Mouse (Mus musculus): Measurements from ENCODE around the gene Relch.
A peak's percentile ranks its signal among the peaks of the same experiment; 100 is the strongest.
"Not testable (repeated sequence)": the region's sequence is repeated elsewhere in the genome, so short reads cannot be mapped to it uniquely, and the experiment has no call there.

The Relch gene

DNA sequence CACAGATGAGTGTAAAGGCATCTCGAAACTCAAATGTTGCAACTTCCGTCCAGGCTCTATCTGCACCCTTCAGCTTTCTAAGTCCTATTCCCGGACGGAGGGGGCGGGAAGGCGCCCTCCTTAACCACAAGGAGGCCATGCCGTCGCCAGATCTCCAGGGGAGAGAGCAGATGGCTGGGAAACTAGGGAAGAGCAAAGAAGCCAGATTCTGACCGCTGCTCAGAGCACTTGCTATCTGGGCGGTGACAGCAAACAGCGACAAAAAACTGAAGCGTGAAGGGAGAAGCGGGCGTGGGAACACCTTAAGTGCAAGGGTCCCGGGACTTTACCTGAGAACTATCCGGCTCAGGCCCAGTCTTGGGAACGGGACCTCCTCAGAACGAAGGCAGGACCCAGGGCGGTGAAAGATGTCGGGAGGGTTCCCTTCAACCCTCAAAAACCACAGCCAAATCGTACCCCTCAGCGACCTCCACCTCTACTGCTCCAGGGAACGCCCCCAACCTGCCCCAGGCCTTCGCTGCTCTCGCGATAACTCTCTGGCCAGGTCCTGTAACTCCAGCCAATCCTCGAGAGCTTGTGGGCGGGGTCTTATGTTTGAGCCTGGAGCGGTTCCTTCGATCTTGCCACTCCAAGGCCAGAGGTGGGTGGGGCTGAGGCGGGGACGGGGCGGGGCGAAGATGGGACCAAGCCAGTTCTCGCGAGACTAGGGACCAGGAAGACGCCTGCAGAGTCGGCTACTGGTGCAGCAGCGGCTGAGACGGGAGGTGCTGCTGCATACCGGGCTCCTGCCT lies at the start of gene Relch, which contains the start of gene Pign:
Gene Relch (plus strand): TSS at position 691 of the 791 bp plus-strand sequence.
Gene Pign (minus strand): TSS at position 507 of the 791 bp plus-strand sequence.
- peak; percentile 99 for DNase-seq

- peak; percentile 2 to 7 for DNase-seq
Measured at GRCm38 (mm10) chr1:105630481-105630880, 33.2 kb upstream of the Relch start.

- DNase-seq: no peak
Measured at GRCm38 (mm10) chr1:105644093-105644492, 19.6 kb upstream of the Relch start.

GRCm38 (mm10) chr1:105650650-105651049 lies 13.0 kb upstream of the Relch start:
- no peak for DNase-seq

- DNase-seq: no peak
Measured at GRCm38 (mm10) chr1:105653981-105654380, 9.7 kb upstream of the Relch start.

DNA sequence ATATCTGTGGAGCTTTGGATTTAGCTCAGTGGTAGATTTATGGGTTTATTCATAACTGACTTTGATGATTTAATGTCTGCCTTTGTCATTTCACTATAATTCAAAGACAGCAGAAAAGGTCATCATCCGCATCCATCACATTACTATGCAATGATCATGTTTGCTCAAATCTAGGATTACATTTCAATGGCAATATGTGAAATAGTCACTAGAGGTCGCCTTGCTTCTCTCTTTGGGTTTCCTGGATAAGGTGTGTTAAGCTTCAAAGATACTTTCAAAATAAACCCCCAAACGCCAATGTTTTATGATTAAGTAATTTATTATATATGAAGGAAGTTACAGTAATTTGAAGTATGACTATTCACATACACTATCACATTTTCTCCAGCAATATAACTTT lies 3.6 kb upstream of the Relch start:
- peak; percentile 9 to 43 for DNase-seq

- no peak for DNase-seq
Measured at GRCm38 (mm10) chr1:105662820-105663170, 866 bp upstream of the Relch start.

DNA sequence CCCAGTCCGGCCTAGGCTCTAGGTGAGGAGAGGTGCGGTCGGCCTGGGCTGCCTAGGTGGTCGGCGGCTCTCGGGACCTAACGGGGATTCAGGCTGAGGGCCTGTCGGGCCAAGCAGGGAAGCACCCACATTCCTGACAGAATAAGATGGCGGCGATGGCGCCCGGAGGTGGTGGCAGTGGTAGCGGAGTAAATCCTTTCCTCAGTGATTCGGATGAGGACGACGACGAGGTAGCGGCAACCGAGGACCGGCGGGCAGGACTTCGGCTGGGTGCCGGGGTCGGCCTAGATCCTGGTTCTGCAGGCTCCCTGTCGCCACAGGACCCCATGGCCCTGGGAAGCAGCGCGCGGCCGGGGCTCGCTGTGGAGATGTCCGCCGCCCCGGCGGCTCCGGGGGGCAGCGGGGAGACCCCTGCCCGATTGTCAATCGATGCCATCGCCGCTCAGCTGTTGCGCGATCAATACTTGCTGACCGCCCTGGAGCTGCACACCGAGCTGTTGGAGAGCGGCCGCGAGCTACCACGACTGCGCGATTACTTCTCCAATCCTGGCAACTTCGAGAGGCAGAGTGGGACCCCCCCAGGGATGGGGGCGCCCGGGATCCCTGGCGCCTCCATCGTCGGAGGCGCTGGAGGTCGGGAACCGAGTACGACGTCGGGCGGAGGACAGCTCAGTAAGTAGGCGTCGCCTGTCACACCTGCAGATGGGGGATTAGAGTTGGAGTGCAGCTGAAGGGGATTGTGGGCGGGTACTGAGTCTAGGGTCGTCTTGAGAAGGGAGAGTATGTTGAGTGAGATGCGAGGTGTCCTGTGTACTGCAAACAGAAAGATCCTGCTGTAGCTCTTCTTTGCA lies 526 bp downstream of the Relch start:
- DNase-seq: peak in 1 of 2 experiments; percentile 6

GRCm38 (mm10) chr1:105669700-105670099 lies 6.0 kb downstream of the Relch start:
- DNase-seq: peak in 1 of 2 experiments; percentile 4

- peak; percentile 3 to 14 for DNase-seq
Measured at GRCm38 (mm10) chr1:105674763-105675162, 11.1 kb downstream of the Relch start.

- peak; percentile 9 to 34 for DNase-seq
Measured at GRCm38 (mm10) chr1:105680587-105680986, 16.9 kb downstream of the Relch start.

GRCm38 (mm10) chr1:105685501-105685900 lies 21.8 kb downstream of the Relch start:
- no peak for DNase-seq

DNA sequence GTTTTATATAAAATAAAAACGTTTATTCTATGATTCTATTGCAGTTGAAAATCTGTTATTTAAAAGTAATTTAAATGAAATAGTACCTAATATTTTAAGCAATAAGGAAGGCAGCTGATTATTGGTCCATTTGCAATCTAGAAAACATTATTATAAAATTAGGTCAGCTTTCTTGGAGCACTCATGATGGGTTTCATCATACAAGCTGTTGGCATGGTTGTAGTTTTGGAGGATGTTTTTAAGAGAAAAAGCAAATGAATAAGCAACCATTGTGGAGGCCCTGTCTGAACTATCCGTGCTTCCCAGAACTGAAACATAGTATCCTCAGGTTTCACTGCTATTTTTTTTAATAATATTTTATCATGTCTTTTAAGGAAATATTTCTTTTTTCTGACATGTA lies 31.9 kb downstream of the Relch start:
- DNase-seq: no peak

DNA sequence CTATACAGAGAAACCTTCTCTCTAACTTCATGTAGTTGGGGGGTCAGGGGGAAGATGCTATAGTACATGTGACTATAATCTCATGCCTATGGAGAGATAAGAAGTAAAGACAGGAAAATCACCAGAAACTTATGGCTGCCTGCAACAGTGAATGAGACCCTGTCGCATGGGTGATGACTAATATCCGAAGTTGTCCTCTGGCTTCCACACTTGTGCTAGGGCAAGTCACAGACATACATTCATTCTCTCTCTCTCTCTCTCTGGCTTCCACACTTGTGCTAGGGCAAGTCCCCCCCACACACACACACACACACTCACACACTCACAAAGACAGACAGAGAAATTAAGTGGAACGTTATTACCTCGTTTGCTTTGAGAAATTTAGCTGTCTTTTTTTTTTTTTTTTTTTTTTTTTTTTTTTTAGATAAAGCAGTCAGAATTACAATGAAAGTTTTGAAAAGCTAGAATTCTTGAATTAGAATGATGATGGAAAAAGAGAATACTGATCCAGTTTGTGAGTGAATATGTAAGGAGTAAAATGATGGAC lies 37.4 kb downstream of the Relch start:
- DNase-seq: no peak

- DNase-seq: no peak
Measured at GRCm38 (mm10) chr1:105709415-105709814, 45.8 kb downstream of the Relch start.

- DNase-seq: peak in 1 of 2 experiments; percentile 22
Measured at GRCm38 (mm10) chr1:105711227-105711626, 47.6 kb downstream of the Relch start.

DNA sequence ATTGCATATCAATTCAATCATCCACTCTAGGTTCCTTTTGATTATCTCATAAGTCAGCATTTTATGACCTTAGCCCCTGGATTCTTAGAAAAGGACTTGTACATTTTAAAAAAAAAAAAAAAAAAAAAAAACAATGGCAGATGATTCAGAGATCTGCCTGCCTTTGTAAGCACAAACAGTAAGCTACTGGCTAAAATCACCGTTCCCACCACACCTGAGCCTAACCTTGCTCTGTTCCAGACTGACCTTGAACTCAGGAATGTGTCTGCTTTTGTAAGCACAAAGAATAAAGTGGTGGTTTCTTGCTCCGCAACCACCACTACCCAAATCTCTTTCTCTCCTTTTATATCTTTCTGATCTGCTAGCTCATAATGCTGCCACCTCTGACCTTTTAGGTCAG lies 49.2 kb downstream of the Relch start:
- no peak for DNase-seq

DNA sequence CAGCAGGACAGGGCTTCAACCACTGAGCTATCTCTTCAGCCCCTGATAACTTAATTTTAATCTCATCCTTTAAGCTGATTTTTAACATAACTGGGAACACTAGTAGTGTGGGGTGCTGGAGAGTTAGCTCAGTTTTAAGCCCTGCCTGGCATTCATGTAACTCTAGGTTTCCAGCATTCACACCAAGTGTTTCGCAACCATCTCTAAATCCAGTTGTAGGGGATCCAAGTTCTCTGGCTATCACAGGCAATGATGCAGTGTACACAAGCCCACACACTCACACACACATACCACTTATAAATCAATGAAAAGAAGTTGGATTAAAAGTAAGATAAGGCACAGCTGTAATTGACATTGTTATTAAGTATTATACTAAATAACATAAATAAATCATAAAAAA lies 54.7 kb downstream of the Relch start:
- no peak for DNase-seq

- DNase-seq: not testable (repeated sequence)
Measured at GRCm38 (mm10) chr1:105729246-105729645, 65.6 kb downstream of the Relch start.

DNA sequence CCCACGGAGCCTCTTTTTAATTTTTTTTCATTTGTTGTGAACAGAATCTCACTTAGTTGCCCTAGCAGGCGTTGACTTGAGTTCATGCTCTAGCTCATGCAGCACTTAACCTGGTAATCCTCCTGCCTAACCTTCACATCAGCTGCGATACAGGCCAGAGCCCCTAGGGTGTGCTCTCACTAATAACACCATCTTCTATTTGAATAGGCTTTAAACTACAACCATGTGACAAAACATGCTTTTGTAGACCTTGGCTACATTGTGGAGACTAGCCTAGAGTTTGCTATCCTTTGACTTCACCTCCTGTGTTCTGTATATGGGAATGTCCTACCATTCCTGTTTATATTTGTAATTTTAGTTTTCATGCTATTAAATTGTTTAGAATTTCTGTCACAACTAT lies 71.7 kb downstream of the Relch start:
- no peak for DNase-seq

GRCm38 (mm10) chr1:105738334-105738733 lies 74.7 kb downstream of the Relch start:
- no peak for DNase-seq

GRCm38 (mm10) chr1:105739493-105739892 lies 75.8 kb downstream of the Relch start:
- no peak for DNase-seq

DNA sequence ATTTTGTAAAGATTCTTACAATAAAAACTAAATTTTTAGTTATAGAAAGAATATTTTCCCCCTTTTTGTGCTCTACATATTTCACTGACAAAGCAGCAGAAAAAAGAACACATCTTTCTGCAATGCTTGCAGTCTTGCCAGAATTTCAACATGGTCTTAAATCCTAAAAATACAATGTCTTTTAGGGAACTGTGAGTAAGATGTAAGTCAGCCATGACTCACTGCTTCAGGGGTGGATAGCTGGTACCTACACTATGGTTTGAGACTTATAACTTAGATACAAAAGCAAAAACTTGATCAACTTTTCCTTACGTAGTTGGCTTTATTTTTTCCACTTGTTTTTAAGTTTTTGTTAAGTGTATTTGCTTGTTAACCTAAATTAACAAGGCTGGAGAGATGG lies 78.8 kb downstream of the Relch start:
- no peak for DNase-seq

GRCm38 (mm10) chr1:105746444-105746843 lies 82.8 kb downstream of the Relch start:
- DNase-seq: peak in 1 of 2 experiments; percentile 55
